Mouse (Mus musculus) liver, embryonic 14.5 days (tissue): ENCODE data around the gene Ehhadh. TPM values are rescaled to one million over a fixed set of nuclear protein-coding genes. Genes with fewer than 3 reads are reported as not detected.
A peak's percentile ranks its signal among the peaks of the same experiment; 100 is the strongest.

Source experiments
- ATAC-seq: fragments of 200-750 bp; cut with Nextera tagmentation; 2 replicates; pipeline ENCODE4 v1.8.0; 2017; ENCODE audit warnings: moderate number of reproducible peaks, mild to moderate bottlenecking, moderate library complexity; ENCODE audit not compliant: insufficient read depth
- DNase-seq, 3 experiments: peaks; one replicate each; pipeline ENCODE4 v3.0.0-alpha.2; 2012 to 2013; ENCODE audit warnings: low read depth in 3 of 3, low spot score in 3 of 3
- H3K27ac ChIP-seq: fragments of 300-500 bp; sonication (generic); 2 replicates; pipeline ENCODE4 v1.5.1; 2014; ENCODE audit warnings: moderate library complexity, mild to moderate bottlenecking, control low read depth, inconsistent platforms
- H3K27me3 ChIP-seq: fragments of 300-500 bp; sonication (generic); 2 replicates; pipeline ENCODE4 v1.6.1; 2014; ENCODE audit warnings: mild to moderate bottlenecking, low read length, moderate library complexity; ENCODE audit not compliant: control insufficient read depth, insufficient read depth
- H3K36me3 ChIP-seq: fragments of 300-500 bp; sonication (generic); replicated peaks from 2 replicates; pipeline ENCODE4 v1.6.1; 2014; ENCODE audit warnings: low read depth; ENCODE audit not compliant: control insufficient read depth, insufficient read depth
- H3K4me1 ChIP-seq, 2 experiments: fragments of 200-500 bp in 1 of 2; fragments of 300-500 bp in 1 of 2; sonication (generic) in 1 of 2; replicated peaks; 2 replicates each; pipeline ENCODE4 v1.6.1; 2012 to 2014; ENCODE audit warnings: antibody characterized with exemption in 1 of 2, inconsistent platforms in 1 of 2, low read length in 1 of 2; ENCODE audit not compliant: control insufficient read depth in 2 of 2, insufficient read depth in 2 of 2
- H3K4me2 ChIP-seq: fragments of 300-500 bp; sonication (generic); 2 replicates; pipeline ENCODE4 v1.6.1; 2014; ENCODE audit warnings: low read depth, mild to moderate bottlenecking, control low read depth, moderate library complexity
- H3K4me3 ChIP-seq, 2 experiments: fragments of 200-500 bp in 1 of 2; fragments of 300-500 bp in 1 of 2; sonication (generic) in 1 of 2; 2 replicates each; pipeline ENCODE4 v1.5.1; 2012 to 2014; ENCODE audit warnings: low read depth in 2 of 2, low read length in 2 of 2, mild to moderate bottlenecking in 2 of 2, control low read depth in 1 of 2, inconsistent platforms in 1 of 2, moderate library complexity in 1 of 2; ENCODE audit not compliant: insufficient read depth in 1 of 2
- H3K9ac ChIP-seq: fragments of 300-500 bp; sonication (generic); replicated peaks from 2 replicates; pipeline ENCODE4 v1.6.1; 2014; ENCODE audit warnings: mild to moderate bottlenecking, control low read depth, moderate library complexity
- H3K9me3 ChIP-seq: fragments of 300-500 bp; sonication (generic); 2 replicates; pipeline ENCODE4 v1.6.1; 2016; ENCODE audit warnings: low read length, mixed read lengths; ENCODE audit not compliant: control insufficient read depth
- CTCF ChIP-seq: IDR thresholded peaks from 2 replicates; pipeline ENCODE4 v1.5.1; 2016; ENCODE audit warnings: antibody characterized with exemption, low read depth, control low read depth
- EP300 ChIP-seq: IDR thresholded peaks from 2 replicates; pipeline ENCODE4 v1.6.1; 2016; ENCODE audit warnings: antibody characterized with exemption, low read depth
- WGBS: fragments of 180-500 bp; shearing (Covaris S2); extraction: QIAGEN DNeasy Blood & Tissue Kit; methylation state at CpG from one replicate; pipeline ENCODE4 v1.1.7; 2014; ENCODE audit not compliant: insufficient replicate concordance; 5-methylcytosine and 5-hydroxymethylcytosine counted together
- polyA plus RNA-seq, 2 experiments: library from polyadenylated mRNA; depleted of rRNA in 1 of 2; stranded (reverse) in 1 of 2; unstranded in 1 of 2; fragments of >200 nt; fragmentation: Nextera tagmentation in 1 of 2; extraction: Ambion mirVana in 1 of 2; gene quantifications; 2 replicates each; pipeline versions ENCODE4 v1.2.1 to v1.2.3; 2012 to 2014

Ehhadh gene
- polyA plus RNA-seq, 2 experiments, result 7.7 to 8.1 TPM

DNA sequence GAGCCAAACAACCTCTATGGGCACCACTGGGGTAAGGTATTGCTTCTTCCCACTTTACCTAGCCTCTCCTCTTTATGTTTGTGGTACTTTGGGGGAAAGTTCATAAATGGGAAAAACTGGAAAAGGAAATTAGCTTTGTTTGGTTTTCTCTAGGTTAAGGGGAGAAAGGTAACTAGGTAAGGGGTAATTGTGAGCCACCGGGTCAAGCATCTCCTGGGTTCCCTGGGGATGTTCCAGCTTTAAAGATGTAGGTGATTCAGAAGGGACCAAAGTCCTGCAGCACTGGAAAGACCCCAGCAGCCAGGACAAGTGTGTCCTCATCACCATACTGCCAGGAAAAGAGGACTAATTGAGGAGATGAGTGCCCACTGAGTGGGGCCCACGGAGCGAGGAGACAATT, 5.7 kb downstream of the Ehhadh start:
- no peak overlapping the region for H3K27ac ChIP-seq

GRCm38 (mm10) chr16:21781277-21781676, 6.3 kb downstream of the Ehhadh start:
- WGBS, result 58% methylated on average over 3 of the region's 3 CpGs
- DNase-seq, result no peak

More for the DNA sequence above, 5.7 kb downstream of the Ehhadh start:
- no peak for ATAC-seq
- TF ChIP-seq CTCF (no peak), EP300 (no peak)
- Histone ChIP-seq H3K4me2 (no peak overlapping the region), H3K4me3 (no peak overlapping the region), H3K27me3 (no peaks in the 10 kb centered on the region), H3K9me3 (no peaks in the 10 kb centered on the region), H3K4me1 (peaks cover 0 to 3% of the 10 kb centered on the region in 2 experiments; a peak in 2 of 4 replicates), H3K9ac (no peak overlapping the region), H3K36me3 (no peaks in the 10 kb centered on the region)
- WGBS, result 76% methylated on average over 3 of the region's 3 CpGs
- DNase-seq, result no peak

GRCm38 (mm10) chr16:21779149-21779548, 8.5 kb downstream of the Ehhadh start:
- Histone ChIP-seq H3K27ac (no peak overlapping the region), H3K27me3 (no peaks in the 10 kb centered on the region), H3K4me3 (no peak overlapping the region), H3K4me2 (no peak overlapping the region), H3K9ac (no peak overlapping the region), H3K9me3 (no peaks in the 10 kb centered on the region), H3K36me3 (no peaks in the 10 kb centered on the region), H3K4me1 (0 out of 4 replicates have a peak, but pooled peaks cover 0 to 2% of the 10 kb centered on the region in 2 experiments)
- no peak for TF ChIP-seq CTCF
- no peak for TF ChIP-seq EP300
- ATAC-seq (no peak), DNase-seq (no peak)
- WGBS, result 62% methylated on average over 4 of the region's 4 CpGs

More at GRCm38 (mm10) chr16:21781277-21781676, 6.3 kb downstream of the Ehhadh start:
- Histone ChIP-seq H3K4me1 (0 out of 4 replicates have a peak, but pooled peaks cover 0 to 2% of the 10 kb centered on the region in 2 experiments), H3K27ac (no peak overlapping the region), H3K36me3 (no peaks in the 10 kb centered on the region), H3K4me3 (no peak overlapping the region), H3K9ac (no peak overlapping the region), H3K27me3 (no peaks in the 10 kb centered on the region), H3K9me3 (no peaks in the 10 kb centered on the region), H3K4me2 (no peak overlapping the region)
- TF ChIP-seq EP300 (no peak), CTCF (no peak)
- no peak for ATAC-seq

DNA sequence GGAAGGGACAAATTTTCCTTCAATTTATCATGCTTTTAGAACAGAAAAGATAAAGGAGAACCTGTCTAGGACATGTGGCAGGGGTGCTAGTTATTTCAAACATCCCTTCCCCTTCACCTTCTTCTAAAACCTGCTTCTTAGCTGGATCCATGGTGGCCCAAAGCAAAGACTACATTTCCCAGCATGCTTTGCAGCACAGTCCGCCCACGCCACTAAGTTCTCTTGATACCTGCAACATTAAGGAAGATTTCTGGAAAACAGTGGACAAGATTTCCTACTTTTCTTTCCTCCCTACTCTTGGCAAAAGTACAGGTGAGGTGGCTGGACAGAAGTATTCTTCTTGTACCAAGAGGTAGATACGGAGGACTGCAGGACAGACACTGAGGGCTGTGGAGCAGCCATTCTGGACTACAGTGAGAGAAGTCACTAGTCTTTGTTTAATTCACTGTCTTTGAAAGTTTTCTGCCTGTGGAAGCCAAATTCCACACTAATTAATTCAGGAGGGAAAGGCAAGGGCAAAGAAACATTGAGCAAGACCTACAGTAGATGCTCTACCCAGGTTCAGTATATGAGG, 9.2 kb downstream of the Ehhadh start:
- H3K4me1 ChIP-seq, result 0 out of 4 replicates have a peak, but pooled peaks cover 0 to 2% of the 10 kb centered on the region in 2 experiments
- ATAC-seq (no peak), DNase-seq (no peak)
- 0 out of 2 replicates have a peak overlapping the region, but pooled peaks have one; percentile 23 for H3K9ac ChIP-seq
- TF ChIP-seq EP300 (no peak), CTCF (no peak)
- no peaks in the 10 kb centered on the region for H3K9me3 ChIP-seq
- peak overlapping the region; percentile 34 to 35 for H3K4me3 ChIP-seq
- no peaks in the 10 kb centered on the region for H3K36me3 ChIP-seq
- no peak overlapping the region for H3K27ac ChIP-seq
- peak overlapping the region; percentile 29 for H3K4me2 ChIP-seq
- no peaks in the 10 kb centered on the region for H3K27me3 ChIP-seq
- 49% methylated on average over 3 of the region's 3 CpGs for WGBS

DNA sequence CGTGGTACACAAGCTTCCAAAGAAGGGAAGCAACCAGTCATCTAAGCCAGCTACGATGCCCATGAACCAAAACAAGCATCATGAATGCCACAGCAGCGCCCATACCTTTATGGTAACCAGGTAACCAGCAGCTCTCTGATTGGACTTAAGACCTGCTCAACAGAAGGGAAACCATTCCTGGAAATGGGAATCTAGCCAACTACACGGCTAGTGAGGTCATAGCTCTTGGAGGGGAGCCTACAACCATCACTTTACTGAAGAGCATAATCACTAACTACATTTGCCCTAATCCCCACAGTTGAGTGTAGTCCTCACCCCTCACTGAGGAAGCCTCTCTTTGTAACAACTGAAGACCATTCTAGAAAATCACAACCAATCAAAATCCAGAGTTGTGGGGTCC, 12.9 kb downstream of the Ehhadh start:
- 63% methylated on average over 4 of the region's 4 CpGs for WGBS
- Histone ChIP-seq H3K27me3 (no peaks in the 10 kb centered on the region), H3K4me2 (no peak overlapping the region), H3K27ac (no peak overlapping the region), H3K4me3 (no peak overlapping the region), H3K9me3 (no peaks in the 10 kb centered on the region), H3K4me1 (no peaks in the 10 kb centered on the region), H3K36me3 (no peaks in the 10 kb centered on the region), H3K9ac (no peak overlapping the region)
- DNase-seq (no peak), ATAC-seq (no peak)
- TF ChIP-seq EP300 (no peak), CTCF (no peak)
